Mouse (Mus musculus): ENCODE results near the gene Med21.

DNA sequence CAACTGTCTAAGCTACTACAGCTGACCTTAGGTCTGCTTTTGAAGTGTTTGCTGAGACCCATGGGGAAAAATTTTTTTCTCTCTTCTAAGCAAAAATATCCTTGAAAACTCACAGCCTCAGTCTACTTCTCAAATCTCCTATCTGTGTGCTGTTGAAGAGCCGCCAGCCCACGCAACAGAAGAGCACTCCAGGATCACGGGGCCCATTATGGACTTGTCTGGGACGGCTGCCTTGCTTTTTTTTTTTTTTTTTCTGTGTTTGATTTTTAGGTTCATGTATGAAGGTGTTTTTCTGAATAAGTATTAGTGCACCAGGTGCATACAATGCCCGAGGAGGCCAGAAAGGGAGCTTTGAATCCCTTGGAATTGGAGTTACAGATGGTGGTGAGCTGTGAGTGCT, 5.9 kb upstream of the Med21 start:
- TF ChIP-seq CTCF (IDR thresholded peaks at IDR 0.05; ENCODE audit: low read depth), result no peak
- TF ChIP-seq EP300 (IDR thresholded peaks at IDR 0.05; ENCODE audit: low read depth), result no peak

Data from liver, embryonic 14.5 days (tissue).